In genomic region chr6:117675059-117675800, GRCm38 (mm10) we compare ENCODE assay signal across 9 mouse cellular contexts.
DNase-seq lines count a peak whose midpoint lies in the region; ATAC-seq and TF ChIP-seq lines count a peak whose summit lies in the region.
"Had no signal": no experiment of that assay in that cellular context is flagged by ENCODE, and none has a peak within 500 bp of the region (broad histone marks: within the 10 kb centered on the region; RNA-seq: fewer than 3 reads in every experiment).

No protein-coding gene starts in this region.

- no peak overlapping the region for H3K4me3 ChIP-seq in intestine, embryonic 14.5 days (ENCODE audit: low read depth, low read length)
- H3K4me3 ChIP-seq in intestine, embryonic 16.5 days (ENCODE audit: low read length): no peak overlapping the region
- H3K4me3 ChIP-seq in olfactory bulb, adult 2 months (ENCODE audit: insufficient read depth, low read depth, low read length): no peak overlapping the region
- H3K4me3 ChIP-seq: heart, embryonic 13.5 days had no signal

- H3K4me1 ChIP-seq in intestine, embryonic 14.5 days (replicated peaks; ENCODE audit: control insufficient read depth, insufficient read depth, low read length): peaks cover 34% of the 10 kb centered on the region
- peaks cover 8% of the 10 kb centered on the region for H3K4me1 ChIP-seq in intestine, embryonic 16.5 days (ENCODE audit: control insufficient read depth, insufficient read depth, low read length)
- no peaks in the 10 kb centered on the region for H3K4me1 ChIP-seq in olfactory bulb, adult 2 months (ENCODE audit: control insufficient read depth, insufficient read depth, low read length)

- no peak overlapping the region for H3K9ac ChIP-seq in intestine, embryonic 14.5 days (ENCODE audit: low read length)
- no peak overlapping the region for H3K9ac ChIP-seq in intestine, embryonic 16.5 days (ENCODE audit: low read depth, low read length)
- H3K9ac ChIP-seq: heart, embryonic 13.5 days had no signal

- H3K27me3 ChIP-seq in intestine, embryonic 14.5 days (replicated peaks; ENCODE audit: control insufficient read depth, insufficient read depth, low read length): no peaks in the 10 kb centered on the region
- no peaks in the 10 kb centered on the region for H3K27me3 ChIP-seq in intestine, embryonic 16.5 days (replicated peaks; ENCODE audit: control insufficient read depth, insufficient read depth, low read length)
- H3K27me3 ChIP-seq: heart, embryonic 13.5 days had no signal

- TF ChIP-seq CTCF in olfactory bulb, adult 2 months (IDR thresholded peaks at IDR 0.05; ENCODE audit: insufficient read depth, low read depth, low read length): peak; percentile 62; the same call in 1 of the 2 replicates

- no peak for TF ChIP-seq POLR2A in olfactory bulb, adult 2 months (IDR thresholded peaks at IDR 0.05; ENCODE audit: insufficient read depth, low read depth, low read length)

- 63% methylated on average over 15 of the region's 15 CpGs for WGBS in intestine, embryonic 14.5 days
- WGBS in intestine, embryonic 16.5 days: 58% methylated on average over 15 of the region's 15 CpGs
- WGBS in olfactory bulb, adult 2 months: 67% methylated on average over 15 of the region's 15 CpGs

- no peaks in the 10 kb centered on the region for H3K9me3 ChIP-seq in intestine, embryonic 14.5 days (ENCODE audit: control insufficient read depth, low read length)
- H3K9me3 ChIP-seq in intestine, embryonic 16.5 days (ENCODE audit: control insufficient read depth, low read length): no peaks in the 10 kb centered on the region
- H3K9me3 ChIP-seq: heart, embryonic 13.5 days had no signal

- no peaks in the 10 kb centered on the region for H3K36me3 ChIP-seq in intestine, embryonic 14.5 days (ENCODE audit: control insufficient read depth, insufficient read depth, low read length)
- no peaks in the 10 kb centered on the region for H3K36me3 ChIP-seq in intestine, embryonic 16.5 days (ENCODE audit: control insufficient read depth, insufficient read depth, low read length)
- H3K36me3 ChIP-seq: heart, embryonic 13.5 days had no signal

- DNase-seq in intestine, embryonic 14.5 days (ENCODE audit: low spot score): peak; percentile 71
- peak; percentile 34 for DNase-seq in CD4-positive helper T cell, adult 2 months (ENCODE audit: low read depth, low spot score)
- DNase-seq in R1 (ENCODE audit: low read depth, low spot score): peak; percentile 84
- DNase-seq in forelimb bud, embryonic 11.5 days (ENCODE audit: low read depth, low spot score): peak; percentile 72
- no peak for DNase-seq in ovary, postnatal 14 days (ENCODE audit: low spot score)
- DNase-seq in cerebellum, adult 9-11 months: no peak

- ATAC-seq in intestine, embryonic 14.5 days (replicated peaks; ENCODE audit: low FRiP score, low TSS enrichment, low read depth): no peak
- no peak for ATAC-seq in intestine, embryonic 16.5 days

- H3K27ac ChIP-seq in intestine, embryonic 14.5 days (ENCODE audit: low read depth): no peak overlapping the region
- no peak overlapping the region for H3K27ac ChIP-seq in intestine, embryonic 16.5 days (ENCODE audit: low read length)
- no peak overlapping the region for H3K27ac ChIP-seq in olfactory bulb, adult 2 months (ENCODE audit: insufficient read depth, low read depth, low read length)
- H3K27ac ChIP-seq: heart, embryonic 13.5 days had no signal

- no peak overlapping the region for H3K4me2 ChIP-seq in intestine, embryonic 14.5 days (ENCODE audit: low read length)
- no peak overlapping the region for H3K4me2 ChIP-seq in intestine, embryonic 16.5 days (ENCODE audit: low read depth, low read length)
- H3K4me2 ChIP-seq: heart, embryonic 13.5 days had no signal

Comparison
In these comparisons a context has a peak if more than half of its experiments do, and no peak if none do; other contexts are left out.
1. DNase-seq: peak in intestine, embryonic 14.5 days (single experiment), CD4-positive helper T cell, adult 2 months (single experiment), R1 (single experiment) and forelimb bud, embryonic 11.5 days (single experiment); none in ovary, postnatal 14 days (single experiment) and cerebellum, adult 9-11 months (single experiment).